Mouse (Mus musculus) testis, adult 2 months (tissue): Measurements from ENCODE around the gene Acsl1.

Experiments
- CTCF ChIP-seq: fragments of 200-500 bp; IDR thresholded peaks from 2 replicates; pipeline ENCODE4 v1.5.1; 2012; ENCODE audit warnings: low read depth, mild to moderate bottlenecking, inconsistent platforms, low read length, moderate library complexity; ENCODE audit not compliant: control insufficient read depth, insufficient read depth, insufficient replicate concordance
- POLR2A ChIP-seq: fragments of 200-500 bp; IDR thresholded peaks from 2 replicates; pipeline ENCODE4 v1.6.1; 2012; ENCODE audit warnings: low read depth, mild to moderate bottlenecking, inconsistent platforms, low read length, moderate library complexity; ENCODE audit not compliant: control insufficient read depth

- TF ChIP-seq CTCF, result no peak
- no peak for TF ChIP-seq POLR2A
Measured at GRCm38 (mm10) chr8:46511336-46511735, 40.5 kb downstream of the Acsl1 start.
